Mouse (Mus musculus) T-cell, adult 2 months (primary cell): ENCODE data around the gene Zbtb7b.

Experiments
- DNase-seq: peaks from one replicate; pipeline ENCODE4 v3.0.0; 2022; ENCODE audit warnings: low spot score

Gene Zbtb7b

GRCm38 (mm10) chr3:89388901-89389740 is 5.5 kb downstream of the Zbtb7b start:
- DNase-seq: peak; percentile 60

- no peak for DNase-seq
Observed at GRCm38 (mm10) chr3:89388134-89388881, 6.3 kb downstream of the Zbtb7b start.

- no peak for DNase-seq
Observed at GRCm38 (mm10) chr3:89387632-89388031, 6.9 kb downstream of the Zbtb7b start.

GRCm38 (mm10) chr3:89386438-89387420 is 7.8 kb downstream of the Zbtb7b start:
- no peak for DNase-seq

- no peak for DNase-seq
Observed at GRCm38 (mm10) chr3:89385451-89385850, 9.1 kb downstream of the Zbtb7b start.

GRCm38 (mm10) chr3:89384331-89385076 is 10.1 kb downstream of the Zbtb7b start:
- no peak for DNase-seq

GRCm38 (mm10) chr3:89383651-89384255 is 10.8 kb downstream of the Zbtb7b start:
- no peak for DNase-seq

GRCm38 (mm10) chr3:89382950-89383349 is 11.6 kb downstream of the Zbtb7b start:
- no peak for DNase-seq

GRCm38 (mm10) chr3:89382033-89382882 is 12.3 kb downstream of the Zbtb7b start:
- peak; percentile 48 for DNase-seq

GRCm38 (mm10) chr3:89381233-89381632 is 13.3 kb downstream of the Zbtb7b start:
- DNase-seq: no peak

GRCm38 (mm10) chr3:89380711-89381110 is 13.9 kb downstream of the Zbtb7b start:
- DNase-seq: no peak

GRCm38 (mm10) chr3:89380291-89380690 is 14.3 kb downstream of the Zbtb7b start:
- DNase-seq: no peak

GRCm38 (mm10) chr3:89379388-89380131 is 15.0 kb downstream of the Zbtb7b start:
- DNase-seq: peak; percentile 39

- peak; percentile 72 for DNase-seq
Observed at GRCm38 (mm10) chr3:89378394-89379067, 16.0 kb downstream of the Zbtb7b start.

- DNase-seq: no peak
Observed at GRCm38 (mm10) chr3:89377831-89378230, 16.7 kb downstream of the Zbtb7b start.

- DNase-seq: no peak
Observed at GRCm38 (mm10) chr3:89373581-89374231, 20.9 kb downstream of the Zbtb7b start.

GRCm38 (mm10) chr3:89367338-89367737 is 27.2 kb downstream of the Zbtb7b start:
- DNase-seq: no peak
